Mouse (Mus musculus): ENCODE measurements around the gene Xbp1.

DNA sequence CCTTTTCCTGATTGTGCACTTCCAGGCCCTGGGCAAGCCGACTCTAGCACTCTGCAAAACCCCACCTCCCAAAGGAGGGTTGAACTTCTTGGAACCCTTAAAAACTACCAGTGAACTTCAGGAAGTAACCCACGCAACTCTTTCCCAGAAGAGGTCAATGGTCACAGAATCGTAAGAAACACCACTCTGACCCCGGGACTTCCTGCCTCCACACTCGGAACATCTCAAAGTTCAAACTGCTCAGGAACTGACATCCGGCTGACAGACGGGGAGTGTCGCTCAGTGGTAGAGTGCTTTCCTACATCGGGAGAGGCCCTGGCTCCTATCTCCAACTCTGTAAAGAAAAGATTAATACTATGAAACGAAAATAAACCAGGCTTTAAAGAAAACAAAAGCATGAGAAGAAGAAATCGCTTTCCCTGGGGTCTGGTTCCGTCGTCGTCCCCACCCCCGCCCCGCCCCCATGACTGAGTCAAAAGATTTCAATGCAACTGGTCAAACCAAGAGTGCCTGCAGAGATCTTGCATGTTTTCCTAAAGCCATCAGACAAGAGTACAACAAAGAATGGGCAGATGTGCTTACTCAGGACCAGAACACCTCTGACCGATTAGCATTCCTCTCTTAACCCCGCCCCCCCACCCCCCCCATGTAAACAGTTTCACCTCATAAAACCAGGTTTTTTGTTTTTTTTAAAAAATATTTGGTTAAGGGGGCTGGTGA, 14.4 kb upstream of the Xbp1 start:
- TF ChIP-seq POLR2A (IDR thresholded peaks at IDR 0.05; ENCODE audit: borderline replicate concordance, low read depth, low read length) = no peak
- TF ChIP-seq CTCF (IDR thresholded peaks at IDR 0.05; ENCODE audit: low read depth, low read length) = no peak
